Mouse (Mus musculus) ES-E14 (cell line): ENCODE measurements around the gene Kcnh3.

Source experiments
- CHD2 ChIP-seq: IDR thresholded peaks from 2 replicates; pipeline ENCODE4 v1.6.1; 2014; ENCODE audit warnings: mild to moderate bottlenecking, low read depth, low read length, inconsistent platforms
- HCFC1 ChIP-seq: IDR thresholded peaks from 2 replicates; pipeline ENCODE4 v1.6.1; 2012; ENCODE audit warnings: low read length, inconsistent platforms, borderline replicate concordance; ENCODE audit not compliant: insufficient read depth
- MAFK ChIP-seq: IDR thresholded peaks from 2 replicates; pipeline ENCODE4 v1.6.1; 2014; ENCODE audit warnings: mild to moderate bottlenecking, low read depth, low read length, inconsistent platforms; ENCODE audit not compliant: insufficient read depth
- ZC3H11A ChIP-seq: IDR thresholded peaks from 2 replicates; pipeline ENCODE4 v1.6.1; 2012; ENCODE audit warnings: low read depth, mild to moderate bottlenecking, inconsistent platforms, low read length, borderline replicate concordance
- ZNF384 ChIP-seq: IDR thresholded peaks from 2 replicates; pipeline ENCODE4 v1.6.1; 2012; ENCODE audit warnings: low read depth, low read length, inconsistent platforms

DNA sequence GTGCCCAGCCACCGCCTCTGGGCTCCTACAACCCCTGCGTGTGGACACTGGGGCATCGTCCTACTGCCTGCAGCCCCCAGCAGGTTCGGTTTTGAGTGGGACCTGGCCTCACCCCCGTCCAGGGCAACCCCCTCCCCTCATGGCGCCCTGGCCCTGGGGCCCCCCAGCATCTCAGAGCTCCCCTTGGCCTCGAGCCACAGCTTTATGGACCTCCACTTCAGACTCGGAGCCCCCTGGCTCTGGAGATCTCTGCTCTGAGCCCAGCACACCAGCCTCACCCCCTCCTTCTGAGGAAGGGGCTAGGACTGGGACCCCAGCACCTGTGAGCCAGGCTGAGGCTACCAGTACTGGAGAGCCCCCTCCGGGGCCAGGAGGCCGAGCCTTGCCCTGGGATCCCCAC is 17.4 kb downstream of the Kcnh3 start:
- TF ChIP-seq ZC3H11A (no peak), ZNF384 (no peak), HCFC1 (no peak), CHD2 (no peak), MAFK (no peak)
